Mouse (Mus musculus) adrenal gland, adult 8-10 months (tissue): Measurements from ENCODE around the gene Myh1. TPM values are rescaled to one million over a fixed set of nuclear protein-coding genes. Genes with fewer than 3 reads are reported as not detected.

ENCODE experiments used
- DNase-seq: peaks from one replicate; pipeline ENCODE4 v3.0.0; 2022
- total RNA-seq, 4 experiments: library from RNA; stranded (reverse); gene quantifications; 2 replicates each; pipeline ENCODE4 v1.2.4; 2022

Gene Myh1
- total RNA-seq, result under 1 TPM in 3 of 4 experiments, not detected in 1; 0.17 to 0.35 (median 0.25) TPM

DNA sequence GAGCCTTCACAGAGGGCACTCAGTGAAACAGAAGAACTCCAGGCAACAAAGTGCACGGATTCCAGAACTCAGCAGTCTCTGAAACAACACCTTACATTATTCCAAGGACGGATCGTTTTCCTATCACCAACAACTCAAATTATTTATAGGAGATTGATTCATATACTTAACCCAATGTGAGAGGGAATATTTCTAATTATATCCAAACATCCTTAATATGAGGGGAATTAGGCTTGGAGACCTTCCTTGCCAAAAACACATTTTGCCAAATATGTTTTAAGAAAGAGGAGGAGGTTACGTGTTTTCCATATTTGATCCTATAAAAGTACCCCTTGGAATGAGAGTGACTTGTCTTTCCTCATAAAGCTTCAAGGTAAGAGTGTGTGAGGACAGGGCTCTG is at the start of gene Myh1:
TSS of gene Myh1 (plus strand) at position 301 of the 400 bp plus-strand sequence.
- no peak for DNase-seq

DNA sequence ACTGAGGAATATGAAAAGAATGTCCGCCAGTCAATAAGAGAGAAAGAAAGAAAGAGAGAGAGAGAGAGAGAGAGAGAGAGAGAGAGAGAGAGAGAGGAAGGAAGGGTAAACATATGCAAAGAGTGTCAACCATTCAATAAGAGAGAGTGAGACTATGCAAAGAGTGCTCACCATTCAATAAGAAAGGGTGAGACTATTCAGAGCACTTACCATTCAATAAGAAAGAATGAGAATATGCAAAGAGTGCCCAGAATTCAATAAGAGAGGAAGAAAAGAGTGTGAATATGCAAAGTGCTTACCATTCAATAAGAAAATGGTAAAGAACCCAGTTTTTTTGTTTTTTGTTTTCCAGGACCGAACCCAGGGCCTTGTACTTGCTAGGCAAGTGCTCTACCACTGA is 49.6 kb upstream of the Myh1 start:
- no peak for DNase-seq

DNA sequence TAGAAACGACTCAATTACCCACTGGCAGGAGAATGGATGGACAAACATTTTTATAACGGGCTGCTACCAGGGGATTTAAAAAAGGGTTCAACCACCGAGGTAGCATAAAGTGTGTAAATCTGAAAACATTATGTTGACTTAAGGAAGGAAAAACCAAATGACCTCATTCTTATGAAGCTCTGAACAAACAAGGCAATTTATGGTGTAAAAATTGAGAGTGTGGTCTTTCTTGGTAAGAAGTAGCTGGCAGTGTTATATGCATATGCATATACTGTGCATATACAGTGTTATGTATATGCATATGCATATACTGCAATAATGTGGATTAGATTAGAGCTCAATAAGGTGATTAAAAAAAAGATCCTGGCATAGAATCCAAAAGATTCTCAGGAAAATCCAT is 48.7 kb upstream of the Myh1 start:
- no peak for DNase-seq

DNA sequence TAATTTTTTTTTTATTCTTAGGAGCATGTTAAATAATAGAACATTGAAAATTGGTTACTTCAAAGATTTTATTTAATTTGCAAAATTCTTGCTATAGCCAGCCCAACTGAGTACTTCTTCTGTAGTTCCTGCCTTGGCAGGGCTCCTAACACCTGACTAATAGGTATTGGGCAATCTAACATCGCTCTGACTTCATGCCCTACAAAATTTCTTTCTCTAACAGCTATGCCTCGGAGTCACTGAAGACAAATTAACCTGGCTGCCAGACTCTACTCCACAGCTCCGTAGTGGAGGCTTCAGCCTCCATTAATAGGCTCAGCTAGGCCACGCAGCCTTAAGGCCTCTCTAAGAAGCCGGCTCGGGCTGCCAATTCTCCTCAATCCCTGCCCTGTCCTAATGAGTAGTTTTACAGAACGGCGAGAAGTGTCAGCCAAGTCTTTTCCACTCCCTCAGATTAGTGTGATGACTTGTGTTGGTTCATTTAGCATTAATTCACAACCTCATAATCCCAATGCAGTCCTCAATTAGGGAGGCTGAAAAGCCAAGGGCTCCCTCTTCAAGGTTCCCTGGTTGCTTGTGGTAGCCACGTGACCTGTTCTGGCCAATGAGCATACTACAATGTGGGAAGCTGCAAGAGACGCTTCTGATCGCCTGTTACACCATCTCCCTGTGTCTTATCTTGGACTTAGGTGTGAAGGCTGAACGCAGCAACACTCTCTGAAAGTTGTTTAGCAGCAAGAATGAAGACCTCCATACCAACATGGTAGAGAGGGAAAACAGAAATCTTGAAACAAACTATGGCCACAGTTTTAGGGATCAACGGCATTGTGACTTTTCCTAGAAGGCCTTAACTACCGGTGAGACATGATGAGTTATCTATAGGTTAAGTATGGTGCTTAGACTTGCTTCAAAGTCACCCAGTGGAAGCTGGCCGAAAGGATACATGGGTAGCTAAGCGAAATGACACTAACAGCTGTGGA is 47.9 kb upstream of the Myh1 start:
- peak; percentile 15 for DNase-seq

DNA sequence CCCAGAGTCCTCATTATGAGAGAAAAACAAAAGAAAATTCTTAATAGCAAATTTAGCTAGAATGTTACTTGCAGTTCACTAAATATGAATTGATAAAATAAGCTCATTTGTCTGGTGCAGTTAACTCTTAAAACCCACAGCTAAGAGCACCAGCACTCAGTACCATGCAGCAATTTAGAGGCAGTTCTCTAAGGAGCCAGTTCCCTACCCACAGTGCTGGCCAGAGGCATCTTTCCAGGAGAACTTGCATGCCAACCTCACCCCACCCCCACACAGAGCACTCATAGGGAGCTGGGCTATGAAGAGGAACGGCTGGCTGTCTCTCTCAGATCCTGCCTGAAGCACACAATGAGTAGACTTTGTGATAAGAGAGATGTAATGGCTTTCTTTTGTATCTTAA is 46.7 kb upstream of the Myh1 start:
- DNase-seq, result no peak

DNA sequence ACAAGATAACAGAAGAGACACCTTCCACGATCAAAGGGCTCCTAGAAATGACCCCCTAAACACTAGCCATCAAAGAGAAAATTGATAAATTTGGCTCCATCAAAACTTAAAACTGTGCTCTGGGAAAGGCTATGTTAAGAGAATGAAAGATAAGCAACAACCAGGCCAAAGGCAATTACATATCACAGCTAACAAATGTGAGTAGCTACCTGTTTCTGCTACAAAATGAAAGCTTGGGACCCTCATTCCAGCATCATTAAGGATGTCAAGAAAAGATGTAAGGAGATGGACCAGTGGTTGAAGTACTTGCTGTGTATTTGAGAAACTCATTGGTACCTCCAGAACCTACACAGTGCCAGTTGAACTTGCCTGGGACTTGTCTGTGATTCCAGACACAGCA is 46.0 kb upstream of the Myh1 start:
- no peak for DNase-seq

DNA sequence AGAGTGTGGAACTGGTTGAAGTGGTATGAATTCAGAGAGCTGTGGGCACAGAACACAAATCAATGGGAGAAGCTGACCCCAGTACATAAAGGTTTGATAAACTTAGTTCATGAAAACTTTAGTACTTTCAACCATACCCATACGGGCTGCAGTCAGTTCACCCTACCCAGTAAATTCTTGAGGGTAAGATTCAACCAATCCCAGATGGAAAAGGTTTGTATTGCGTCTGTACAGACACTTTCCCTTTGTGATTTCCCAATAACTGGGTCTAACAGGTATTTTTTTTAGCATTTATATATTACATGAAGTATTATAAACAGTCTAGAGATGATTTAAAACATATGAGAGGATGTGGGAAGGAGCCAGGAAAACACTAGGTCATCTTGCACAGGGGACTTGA is 44.2 kb upstream of the Myh1 start:
- no peak for DNase-seq

DNA sequence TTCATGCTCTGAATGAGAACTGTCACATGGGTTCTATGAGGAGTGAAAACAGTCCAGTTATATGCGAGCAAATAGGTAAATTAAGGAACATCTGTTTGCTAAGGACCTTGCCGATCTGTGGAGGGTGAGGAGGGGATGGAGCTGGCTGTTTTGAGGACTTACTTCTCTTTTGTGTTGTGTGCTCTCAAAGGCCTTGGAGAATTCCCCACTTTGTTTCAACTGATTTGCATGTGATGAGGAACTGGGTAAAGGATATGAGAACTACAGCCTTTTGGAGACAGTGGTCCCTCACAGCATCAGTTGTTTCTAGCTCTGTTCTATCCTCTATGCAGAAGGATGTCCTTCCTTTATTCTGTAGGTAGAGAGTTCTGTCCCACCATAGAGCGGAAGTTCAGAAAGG is 39.7 kb upstream of the Myh1 start:
- no peak for DNase-seq

DNA sequence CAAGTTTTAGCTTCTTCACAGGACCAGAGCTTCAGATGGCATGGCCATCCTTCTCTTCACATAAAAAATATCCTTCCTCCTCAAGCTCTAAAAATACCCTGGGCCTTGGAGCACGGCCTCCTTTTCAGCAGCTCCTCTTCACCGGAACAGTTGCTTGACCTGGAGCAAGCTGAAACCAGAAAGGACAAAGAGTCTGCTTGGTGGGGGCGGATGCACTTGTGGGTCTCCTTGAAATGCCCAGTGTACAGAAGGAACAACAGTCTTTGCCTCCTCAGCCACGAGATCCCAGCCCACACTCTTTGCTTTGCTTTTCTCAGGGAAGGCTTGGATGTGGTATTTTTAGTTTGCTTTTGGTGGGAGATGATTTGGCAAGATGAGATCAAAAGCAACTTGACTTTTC is 36.2 kb upstream of the Myh1 start:
- no peak for DNase-seq

DNA sequence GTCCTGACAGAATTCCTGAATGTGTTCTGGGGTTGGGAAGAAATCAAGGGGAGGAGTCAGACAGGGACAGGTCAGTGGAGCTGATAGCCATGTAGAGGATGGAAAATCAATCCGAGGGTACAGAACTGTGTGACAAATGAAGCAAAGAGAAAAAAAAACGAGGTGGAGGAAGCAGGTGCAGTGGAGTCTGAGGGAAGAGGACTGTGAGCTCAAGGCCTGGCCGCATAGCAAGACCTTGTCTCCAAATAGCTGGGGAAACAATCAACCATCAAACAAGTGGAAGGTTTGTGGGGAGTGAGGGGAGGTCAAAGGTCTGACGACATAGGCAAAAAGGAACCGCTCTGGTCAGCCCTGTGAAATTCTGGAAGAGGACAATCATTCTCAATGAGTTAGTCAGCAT is 35.0 kb upstream of the Myh1 start:
- DNase-seq, result no peak

DNA sequence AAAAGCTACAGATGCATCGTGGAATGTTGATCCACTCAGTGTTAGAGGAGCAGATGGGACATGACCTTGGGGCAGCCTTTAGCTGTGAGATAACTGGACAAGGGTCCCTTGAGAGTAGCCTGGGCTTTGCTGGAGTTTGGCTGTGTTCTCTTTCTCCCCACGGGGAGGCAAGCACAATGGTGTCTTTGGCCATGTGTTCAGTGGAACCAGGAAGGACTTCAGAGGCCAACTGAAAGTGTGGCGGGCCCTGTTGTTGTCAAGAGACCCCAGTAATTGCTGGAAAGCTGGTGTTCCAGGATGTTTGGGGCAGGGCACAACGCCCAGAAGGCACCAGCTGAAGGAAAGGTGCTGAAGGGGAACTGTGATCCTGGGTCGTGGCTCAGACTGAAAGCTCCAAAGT is 30.6 kb upstream of the Myh1 start:
- DNase-seq, result no peak

DNA sequence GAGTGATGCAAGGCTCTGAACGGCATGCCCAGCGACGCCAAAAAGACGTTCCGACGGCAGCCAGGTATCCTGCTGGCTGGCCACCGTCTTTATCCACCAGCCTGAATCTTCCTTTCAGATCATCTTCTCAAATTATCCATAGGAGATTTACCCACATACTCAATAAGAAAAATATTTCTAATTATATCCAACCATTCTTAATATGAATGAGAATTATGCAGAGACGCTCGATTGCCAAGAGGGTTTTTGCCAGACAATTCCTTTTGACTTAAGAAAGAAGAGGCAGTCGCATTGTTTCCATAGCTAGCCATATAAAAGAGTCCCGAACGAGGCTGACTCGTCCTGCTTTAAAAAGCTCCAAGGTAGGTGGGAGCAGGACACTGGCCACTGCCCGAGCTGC is 29.1 kb upstream of the Myh1 start, which contains the start of gene Myh2:
TSS of gene Myh2 (plus strand) at position 301 of the 400 bp plus-strand sequence.
- no peak for DNase-seq

DNA sequence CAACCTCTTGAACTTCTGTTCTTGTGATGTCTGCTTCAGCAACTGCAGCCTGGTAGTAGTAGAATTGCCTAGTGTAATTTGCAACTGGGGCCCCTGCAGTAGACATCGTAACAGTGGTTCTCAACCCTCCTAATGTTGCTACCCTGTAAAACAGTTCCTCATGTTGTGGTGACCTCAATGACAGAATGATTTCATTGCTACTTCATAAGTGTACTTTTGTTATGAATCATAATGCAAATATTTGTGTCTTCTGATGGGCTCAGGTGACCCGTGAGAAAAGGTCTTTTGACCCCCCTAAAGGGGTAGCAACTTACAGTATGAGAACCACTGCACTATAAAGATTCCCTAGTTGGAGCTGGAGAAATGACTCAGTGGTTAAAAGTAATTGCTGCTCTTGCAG is 27.4 kb upstream of the Myh1 start:
- no peak for DNase-seq

DNA sequence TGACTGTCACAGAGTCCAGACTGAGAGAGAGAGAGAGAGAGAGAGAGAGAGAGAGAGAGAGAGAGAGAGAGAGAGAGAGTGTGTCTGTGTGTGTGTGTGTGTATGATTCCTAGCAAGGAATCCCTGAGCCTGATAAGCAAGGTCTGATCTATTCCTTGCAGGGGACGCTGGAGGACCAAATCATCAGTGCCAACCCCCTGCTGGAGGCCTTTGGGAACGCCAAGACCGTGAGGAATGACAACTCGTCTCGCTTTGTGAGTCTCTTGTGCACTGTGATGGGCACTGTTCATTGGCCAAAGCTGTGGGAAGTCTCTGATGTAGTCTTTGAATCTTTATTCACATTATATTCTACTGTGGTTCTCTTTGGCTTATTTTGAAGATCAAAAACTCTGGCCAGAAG is 23.5 kb upstream of the Myh1 start:
- DNase-seq, result no peak

DNA sequence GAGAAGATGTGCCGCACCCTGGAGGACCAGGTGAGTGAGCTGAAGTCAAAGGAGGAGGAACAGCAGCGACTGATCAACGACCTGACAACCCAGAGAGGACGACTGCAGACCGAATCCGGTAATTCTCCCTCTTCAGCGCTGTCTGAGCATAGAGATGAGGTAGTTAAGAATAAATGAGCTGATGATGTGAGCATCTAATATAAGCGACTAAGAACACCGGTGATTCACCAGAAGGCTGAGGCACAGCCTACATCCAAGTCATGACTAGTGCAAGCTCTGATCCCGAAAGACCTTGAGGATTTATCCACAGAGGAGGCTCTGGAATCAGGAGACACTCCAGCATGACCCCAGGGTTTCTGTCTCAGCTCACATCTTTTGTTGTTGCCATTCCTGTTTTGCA is 9.5 kb upstream of the Myh1 start:
- no peak for DNase-seq

DNA sequence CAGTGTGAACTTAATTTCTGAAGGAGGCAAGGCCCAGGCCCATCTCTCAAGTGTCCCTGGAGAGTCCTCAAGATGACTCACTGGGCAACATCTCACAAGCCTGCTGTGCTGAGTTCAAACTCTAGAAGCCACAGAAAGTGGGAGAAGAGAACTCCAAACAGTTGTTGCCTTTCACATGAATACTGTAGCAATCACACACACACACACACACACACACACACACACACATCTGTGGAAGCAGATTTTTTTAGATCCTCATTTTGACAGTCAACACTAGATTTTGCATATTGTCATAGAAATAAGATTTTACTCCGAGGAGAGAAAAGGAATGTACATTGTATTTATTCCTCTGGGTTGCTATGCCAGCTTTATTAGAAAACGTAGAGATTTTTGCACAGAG is 9.0 kb upstream of the Myh1 start:
- no peak for DNase-seq

DNA sequence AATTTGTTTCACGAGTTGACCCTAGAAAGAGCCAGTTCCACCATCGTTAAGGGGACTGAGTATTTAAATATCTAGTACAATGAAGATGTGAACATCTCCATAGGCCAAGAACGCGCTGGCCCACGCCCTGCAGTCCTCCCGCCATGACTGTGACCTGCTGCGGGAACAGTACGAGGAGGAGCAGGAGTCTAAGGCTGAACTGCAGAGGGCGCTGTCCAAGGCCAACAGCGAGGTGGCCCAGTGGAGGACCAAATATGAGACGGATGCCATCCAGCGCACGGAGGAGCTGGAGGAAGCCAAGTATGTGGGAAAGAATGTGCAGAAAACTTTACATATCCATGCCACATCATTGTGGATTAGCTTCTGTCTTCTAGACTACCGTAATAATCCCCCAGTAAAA is 8.4 kb upstream of the Myh1 start:
- no peak for DNase-seq

DNA sequence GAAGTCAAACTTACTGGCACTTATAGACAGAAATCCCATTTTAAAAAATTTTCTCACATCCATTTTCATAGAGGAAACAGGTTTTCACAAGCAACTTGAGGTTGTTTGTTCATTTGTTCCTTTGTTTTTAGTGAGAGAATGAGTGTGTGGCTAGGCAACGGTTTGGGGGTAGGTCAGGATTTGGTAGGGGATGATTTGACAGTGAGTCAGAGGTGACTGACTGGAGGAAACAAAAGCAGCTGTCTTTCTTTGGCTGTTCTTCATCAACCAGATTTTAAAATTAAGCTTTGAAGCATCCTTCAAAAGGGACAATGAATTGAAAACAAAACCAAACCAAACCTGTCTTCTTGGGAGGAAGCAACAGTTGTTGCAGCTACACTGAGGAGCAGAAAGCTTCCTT is 531 bp upstream of the Myh1 start:
- DNase-seq, result no peak

DNA sequence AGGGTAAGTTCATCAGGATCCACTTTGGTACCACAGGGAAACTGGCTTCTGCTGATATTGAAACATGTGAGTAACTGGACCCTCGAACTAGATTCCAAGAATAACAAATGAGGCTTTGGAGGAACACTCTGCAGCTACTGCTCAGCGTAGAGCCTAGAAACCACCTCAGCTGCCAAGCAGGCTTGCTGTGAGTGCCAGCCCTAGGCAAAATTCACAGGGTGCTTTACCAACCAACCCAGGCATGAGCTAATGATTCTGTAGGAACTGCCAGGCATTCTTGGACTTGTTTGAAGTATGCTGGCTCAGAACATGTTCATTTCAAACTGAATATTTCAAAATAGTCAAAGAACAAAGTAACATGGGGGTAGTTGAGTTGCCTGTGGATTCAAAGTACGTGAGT is 4.9 kb downstream of the Myh1 start:
- no peak for DNase-seq

DNA sequence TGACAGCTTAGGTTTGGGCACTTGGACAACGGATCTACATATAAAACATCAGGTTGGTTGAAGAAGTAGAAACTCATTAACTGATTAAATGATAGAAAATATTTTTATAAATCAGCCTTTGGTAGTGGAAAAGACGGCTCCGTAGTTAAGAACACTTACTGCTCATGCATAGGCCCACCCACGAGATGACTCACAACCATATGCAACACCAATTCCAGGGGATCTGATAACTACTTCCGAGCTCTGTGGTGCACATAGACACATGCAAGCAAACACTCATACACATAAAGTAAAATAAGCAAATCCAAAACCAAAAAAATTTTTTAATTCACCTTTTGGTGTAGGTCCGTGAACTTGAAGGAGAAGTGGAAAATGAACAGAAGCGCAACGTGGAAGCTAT is 22.0 kb downstream of the Myh1 start:
- DNase-seq, result no peak

DNA sequence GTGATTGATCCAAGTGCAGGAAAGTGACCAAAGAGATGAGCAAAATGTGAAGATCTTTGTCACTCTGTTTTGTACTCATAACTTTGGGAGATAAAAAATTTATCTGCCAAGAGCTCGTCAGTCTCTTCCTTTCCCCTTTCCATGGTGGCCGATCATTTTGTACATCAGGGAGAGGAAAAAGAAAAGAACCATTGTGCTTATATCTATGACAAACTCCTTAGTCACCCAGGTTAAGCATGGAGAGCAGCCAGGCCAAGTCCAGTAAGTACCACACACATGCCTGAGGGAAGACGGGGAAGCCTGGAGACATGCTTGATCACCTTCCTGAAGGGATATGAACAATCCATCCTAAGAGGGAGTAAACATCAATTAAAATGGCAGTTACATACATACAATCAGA is 24.6 kb downstream of the Myh1 start:
- DNase-seq, result no peak

DNA sequence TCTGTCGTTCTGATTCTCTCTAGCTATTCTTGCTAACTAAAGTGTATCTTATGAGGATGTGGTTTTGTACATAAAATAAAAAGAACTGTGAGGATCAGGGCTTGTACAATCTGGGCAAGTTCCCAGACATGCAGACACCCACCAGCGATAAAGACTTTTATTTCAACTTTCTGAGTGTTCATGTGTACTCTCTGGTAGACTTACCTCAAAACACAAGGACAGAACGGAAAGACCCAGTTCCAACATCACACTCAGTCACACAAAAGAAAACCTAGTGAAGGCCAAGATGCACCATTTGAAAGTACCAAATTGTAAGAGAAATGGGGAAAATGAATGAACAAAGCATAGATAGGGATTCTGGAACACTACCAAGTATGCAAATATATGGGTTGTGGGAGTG is 28.9 kb downstream of the Myh1 start:
- no peak for DNase-seq

DNA sequence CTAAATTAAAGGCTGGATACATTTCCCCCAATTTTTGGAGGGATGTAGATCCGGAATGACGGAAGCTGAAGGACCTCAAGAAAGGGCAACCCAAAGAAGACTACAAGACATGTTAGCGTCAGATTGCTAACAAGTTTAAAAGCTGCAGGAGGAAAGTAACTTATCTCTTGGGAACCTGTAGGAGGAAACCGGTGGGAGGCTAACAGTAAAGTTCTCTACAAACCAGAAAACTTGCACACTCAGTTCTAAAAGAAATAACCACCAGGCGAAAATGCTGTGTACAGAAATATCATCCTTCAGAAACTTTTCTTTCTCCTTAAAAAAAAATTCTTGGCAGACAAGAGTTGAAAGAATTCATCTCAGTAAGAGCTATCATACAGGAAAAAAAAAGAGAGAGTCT is 29.3 kb downstream of the Myh1 start:
- no peak for DNase-seq

DNA sequence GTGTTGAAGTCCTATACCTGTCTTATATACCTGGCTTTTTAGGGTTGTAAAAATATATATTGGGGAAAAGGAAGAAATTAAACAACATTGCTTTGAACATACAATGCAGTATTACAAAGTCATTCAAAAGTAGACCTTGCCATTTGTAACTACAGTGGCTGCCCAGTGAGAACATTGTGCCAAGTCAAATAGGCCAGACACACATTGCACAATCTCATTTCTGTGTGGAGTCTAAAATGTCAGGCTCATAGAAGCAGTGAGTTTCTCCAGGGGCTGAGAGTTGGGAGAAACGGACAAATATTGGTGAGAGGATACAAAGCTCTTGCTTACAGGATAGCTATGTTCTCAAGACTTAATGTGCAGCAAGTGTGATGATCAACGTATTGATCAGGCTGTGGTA is 30.1 kb downstream of the Myh1 start:
- peak; percentile 29 for DNase-seq
